Mouse (Mus musculus): ENCODE measurements around the gene 4930444G20Rik. TPM values are rescaled to one million over a fixed set of nuclear protein-coding genes. Genes with fewer than 3 reads are reported as not detected.
"Not testable (repeated sequence)": the region's sequence is repeated elsewhere in the genome, so short reads cannot be mapped to it uniquely, and the experiment has no call there.

The 4930444G20Rik gene
- not detected in 2 replicates for polyA plus RNA-seq (2016; fragmentation: Nextera tagmentation; extraction: Ambion mirVana)

- WGBS = 84% methylated on average over 7 of the region's 7 CpGs
- DNase-seq (ENCODE audit: low spot score) = not testable (repeated sequence)
Measured at GRCm38 (mm10) chr10:22067979-22068378, at the start of gene 4930444G20Rik. Gene 4930444G20Rik (minus strand): TSS chr10:22068079.

GRCm38 (mm10) chr10:22074531-22074930, 6.7 kb upstream of the 4930444G20Rik start:
- DNase-seq (ENCODE audit: low spot score) = no peak
- no peak overlapping the region for H3K27ac ChIP-seq
- H3K36me3 ChIP-seq = no peaks in the 10 kb centered on the region
- no peaks in the 10 kb centered on the region for H3K4me1 ChIP-seq
- 79% methylated on average over 2 of the region's 2 CpGs for WGBS
- no peaks in the 10 kb centered on the region for H3K27me3 ChIP-seq (ENCODE audit: insufficient read depth, poor library complexity, severe bottlenecking)
- no peak overlapping the region for H3K4me3 ChIP-seq
- no peaks in the 10 kb centered on the region for H3K9me3 ChIP-seq

More at GRCm38 (mm10) chr10:22067979-22068378, at the start of gene 4930444G20Rik:
- H3K27me3 ChIP-seq (ENCODE audit: insufficient read depth, poor library complexity, severe bottlenecking); H3K36me3 ChIP-seq; H3K4me3 ChIP-seq; H3K9me3 ChIP-seq; H3K4me1 ChIP-seq; H3K27ac ChIP-seq: not testable (repeated sequence)

GRCm38 (mm10) chr10:22072739-22073138, 4.9 kb upstream of the 4930444G20Rik start:
- H3K4me1 ChIP-seq = no peaks in the 10 kb centered on the region
- no peak overlapping the region for H3K27ac ChIP-seq
- H3K36me3 ChIP-seq = no peaks in the 10 kb centered on the region
- DNase-seq (ENCODE audit: low spot score) = no peak
- WGBS = 42% methylated on average over 2 of the region's 2 CpGs
- H3K27me3 ChIP-seq (ENCODE audit: insufficient read depth, poor library complexity, severe bottlenecking) = no peaks in the 10 kb centered on the region
- H3K9me3 ChIP-seq = no peaks in the 10 kb centered on the region
- H3K4me3 ChIP-seq = no peak overlapping the region

DNA sequence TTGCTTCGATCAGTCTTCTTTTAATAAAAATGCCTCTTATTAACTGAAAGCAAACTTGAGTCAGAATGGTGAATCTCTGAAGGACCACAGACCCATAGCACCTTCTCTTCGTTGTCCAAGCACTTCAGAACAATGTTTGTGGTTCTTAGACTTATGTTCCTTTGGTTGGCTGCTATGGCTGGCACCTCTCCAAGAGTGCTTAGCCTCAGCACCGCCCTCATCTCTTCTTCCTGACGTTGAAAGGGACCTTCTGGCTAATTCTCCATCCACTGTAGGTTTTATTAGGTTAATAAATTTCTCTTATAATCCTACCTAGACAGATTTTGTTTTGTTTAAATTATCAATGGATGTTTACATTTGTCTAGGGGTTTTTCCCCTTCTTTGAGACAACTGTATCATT, 2.7 kb upstream of the 4930444G20Rik start:
- no peak for DNase-seq (ENCODE audit: low spot score)
- WGBS = 73% methylated on average over 4 of the region's 4 CpGs
- no peak overlapping the region for H3K4me3 ChIP-seq
- no peaks in the 10 kb centered on the region for H3K36me3 ChIP-seq
- H3K4me1 ChIP-seq = no peaks in the 10 kb centered on the region
- H3K27me3 ChIP-seq (ENCODE audit: insufficient read depth, poor library complexity, severe bottlenecking) = no peaks in the 10 kb centered on the region
- H3K9me3 ChIP-seq = no peaks in the 10 kb centered on the region
- no peak overlapping the region for H3K27ac ChIP-seq

DNA sequence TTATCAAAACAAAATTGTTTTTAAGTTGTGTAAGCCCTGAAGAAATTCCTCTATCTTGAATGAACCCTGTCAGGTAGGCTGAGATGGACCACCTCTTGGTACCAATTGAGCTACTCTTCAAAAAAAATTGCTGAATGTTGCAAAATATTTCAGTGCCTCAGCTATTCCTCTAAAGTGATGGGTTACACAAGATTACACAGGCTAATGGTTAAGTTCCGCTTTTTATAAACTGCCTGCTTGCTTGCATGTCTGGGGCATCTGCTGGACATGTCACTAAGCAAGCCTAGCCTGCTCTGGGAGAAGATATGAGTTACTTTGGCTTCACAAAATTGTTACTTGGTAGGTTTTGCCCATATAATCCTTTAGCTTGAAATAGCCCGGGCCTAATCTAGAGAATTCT, 2.3 kb upstream of the 4930444G20Rik start:
- DNase-seq (ENCODE audit: low spot score) = no peak
- Histone ChIP-seq H3K9me3 (no peaks in the 10 kb centered on the region), H3K27me3 (ENCODE audit: insufficient read depth, poor library complexity, severe bottlenecking) (no peaks in the 10 kb centered on the region), H3K4me3 (no peak overlapping the region), H3K4me1 (no peaks in the 10 kb centered on the region), H3K36me3 (no peaks in the 10 kb centered on the region), H3K27ac (no peak overlapping the region)
- 86% methylated on average over 2 of the region's 2 CpGs for WGBS

DNA sequence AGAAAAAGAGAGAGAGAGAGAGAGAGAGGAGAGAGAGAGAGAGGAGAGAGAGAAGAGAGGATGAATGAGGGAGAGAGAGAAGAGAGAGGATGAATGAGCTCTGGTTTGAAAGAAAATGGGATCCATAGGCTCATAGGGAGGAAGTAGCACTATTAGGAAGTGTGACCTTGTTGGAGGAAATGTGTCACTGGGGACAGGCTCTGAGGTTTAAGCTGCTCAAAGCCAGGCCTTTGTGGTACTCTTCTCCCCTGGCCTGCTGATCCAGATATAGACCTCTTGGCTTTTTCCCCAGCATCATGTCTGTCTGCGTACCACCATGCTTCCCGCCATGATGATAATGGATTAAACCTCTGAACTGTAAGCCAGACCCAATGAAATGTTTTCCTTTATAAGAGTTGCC, 8.5 kb downstream of the 4930444G20Rik start:
- Histone ChIP-seq H3K27ac (no peak overlapping the region), H3K4me3 (peak overlapping the region; percentile 60)

DNA sequence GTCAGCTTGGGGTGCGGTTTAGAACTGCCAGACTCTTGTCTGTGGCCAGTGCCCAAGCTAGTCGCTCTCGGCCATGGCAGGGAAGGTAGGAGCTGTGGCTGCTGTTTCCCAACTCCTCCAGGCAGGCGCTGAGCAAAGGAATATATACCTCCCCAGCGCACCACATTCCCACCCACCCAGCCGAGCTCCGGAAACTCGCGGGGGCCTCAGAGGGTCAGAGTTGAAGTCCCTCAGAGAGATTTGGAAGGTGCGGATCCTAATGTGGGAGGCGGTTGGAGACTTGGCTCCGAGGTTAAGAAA, 8.9 kb downstream of the 4930444G20Rik start:
- Histone ChIP-seq H3K27me3 (ENCODE audit: insufficient read depth, poor library complexity, severe bottlenecking) (no peaks in the 10 kb centered on the region), H3K9me3 (no peaks in the 10 kb centered on the region), H3K27ac (no peak overlapping the region), H3K36me3 (no peaks in the 10 kb centered on the region), H3K4me3 (peak overlapping the region; percentile 60), H3K4me1 (peaks cover 6% of the 10 kb centered on the region)
- 17% methylated on average over 12 of the region's 12 CpGs for WGBS
- no peak for DNase-seq (ENCODE audit: low spot score)

More for the DNA sequence above, 8.5 kb downstream of the 4930444G20Rik start:
- no peak for DNase-seq (ENCODE audit: low spot score)
- WGBS = 92% methylated on average over 2 of the region's 2 CpGs
- Histone ChIP-seq H3K4me1 (peaks cover 6% of the 10 kb centered on the region), H3K27me3 (ENCODE audit: insufficient read depth, poor library complexity, severe bottlenecking) (no peaks in the 10 kb centered on the region), H3K9me3 (no peaks in the 10 kb centered on the region), H3K36me3 (no peaks in the 10 kb centered on the region)

- H3K36me3 ChIP-seq = no peaks in the 10 kb centered on the region
- no peaks in the 10 kb centered on the region for H3K27me3 ChIP-seq (ENCODE audit: insufficient read depth, poor library complexity, severe bottlenecking)
- H3K9me3 ChIP-seq = no peaks in the 10 kb centered on the region
- H3K4me3 ChIP-seq = peak overlapping the region; percentile 60
- peaks cover 6% of the 10 kb centered on the region for H3K4me1 ChIP-seq
- 11% methylated on average over 41 of the region's 41 CpGs for WGBS
- peak overlapping the region; percentile 75 for H3K27ac ChIP-seq
- DNase-seq (ENCODE audit: low spot score) = peak; percentile 97
Measured at GRCm38 (mm10) chr10:22058218-22059025, 9.5 kb downstream of the 4930444G20Rik start.

DNA sequence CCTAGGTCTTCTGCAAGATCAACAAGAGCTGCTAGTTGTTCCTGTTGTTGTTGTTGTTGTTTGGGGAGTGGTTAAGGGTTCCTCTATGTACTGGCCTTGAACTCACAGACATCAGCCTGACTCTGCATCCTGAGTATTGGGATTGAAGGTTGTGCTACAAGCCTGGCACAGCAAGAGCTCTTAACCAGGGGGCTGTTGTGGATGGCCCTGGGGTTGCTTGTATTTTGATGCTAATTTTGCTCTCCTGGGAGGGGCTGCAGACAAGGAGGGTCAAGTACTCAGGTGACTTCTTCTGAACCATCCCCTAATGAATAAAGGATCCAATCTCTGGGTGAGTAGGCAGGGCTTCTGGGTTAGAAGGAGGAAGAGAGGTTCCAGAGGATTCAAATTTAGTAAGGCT, 12.6 kb downstream of the 4930444G20Rik start:
- H3K27ac ChIP-seq = no peak overlapping the region
- no peak for DNase-seq (ENCODE audit: low spot score)
- H3K4me3 ChIP-seq = no peak overlapping the region
- H3K27me3 ChIP-seq (ENCODE audit: insufficient read depth, poor library complexity, severe bottlenecking) = no peaks in the 10 kb centered on the region
- H3K9me3 ChIP-seq = no peaks in the 10 kb centered on the region
- H3K4me1 ChIP-seq = peaks cover 6% of the 10 kb centered on the region
- no peaks in the 10 kb centered on the region for H3K36me3 ChIP-seq

GRCm38 (mm10) chr10:22036256-22036655, 31.6 kb downstream of the 4930444G20Rik start:
- H3K27me3 ChIP-seq (ENCODE audit: insufficient read depth, poor library complexity, severe bottlenecking); H3K9me3 ChIP-seq; H3K4me1 ChIP-seq; H3K27ac ChIP-seq; H3K36me3 ChIP-seq; DNase-seq (ENCODE audit: low spot score); H3K4me3 ChIP-seq: not testable (repeated sequence)
- 5% methylated on average over 3 of the region's 3 CpGs for WGBS

DNA sequence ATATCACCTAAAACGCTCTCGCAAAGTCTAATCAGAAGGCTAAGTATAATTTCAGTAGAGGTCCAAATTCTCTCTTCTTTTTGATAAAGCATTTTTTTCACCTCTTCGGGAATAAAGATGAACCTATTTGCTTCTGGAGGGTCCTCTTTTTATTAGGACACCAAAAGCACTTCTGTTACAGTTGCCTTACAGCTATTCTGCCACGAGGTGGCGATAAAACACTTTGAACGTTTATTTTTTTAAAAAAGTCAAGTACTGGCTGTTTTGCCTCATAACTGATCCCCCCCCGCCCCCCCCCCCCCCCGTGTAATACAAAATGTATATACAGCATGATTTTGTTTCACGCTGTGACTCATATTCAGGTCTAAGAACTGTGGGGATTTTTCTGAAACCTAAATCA, 33.6 kb downstream of the 4930444G20Rik start:
- no peaks in the 10 kb centered on the region for H3K27me3 ChIP-seq (ENCODE audit: insufficient read depth, poor library complexity, severe bottlenecking)
- H3K4me3 ChIP-seq = no peak overlapping the region
- no peak for DNase-seq (ENCODE audit: low spot score)
- no peak overlapping the region for H3K27ac ChIP-seq
- no peaks in the 10 kb centered on the region for H3K9me3 ChIP-seq
- no peaks in the 10 kb centered on the region for H3K36me3 ChIP-seq
- 10% methylated on average over 9 of the region's 9 CpGs for WGBS
- H3K4me1 ChIP-seq = no peaks in the 10 kb centered on the region

DNA sequence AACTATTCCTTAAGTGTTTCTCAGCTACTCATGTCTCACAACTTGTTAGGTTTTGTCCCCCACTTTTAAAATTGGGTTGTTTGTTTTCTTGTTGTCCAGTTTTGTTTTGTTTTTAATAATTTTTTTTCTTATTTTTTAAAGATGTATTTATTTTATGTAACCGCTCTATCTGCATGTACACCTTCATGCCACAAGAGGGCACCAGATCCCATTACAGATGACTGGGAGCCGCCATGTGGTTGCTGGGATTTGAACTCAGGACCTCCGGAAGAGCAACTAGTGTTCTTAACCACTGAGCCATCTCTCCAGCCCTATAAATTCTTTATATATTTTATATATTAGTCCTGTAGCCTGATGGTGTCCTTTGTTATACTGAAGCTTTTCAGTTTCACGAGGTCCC, 49.3 kb downstream of the 4930444G20Rik start:
- Histone ChIP-seq H3K27ac (no peak overlapping the region), H3K9me3 (no peaks in the 10 kb centered on the region), H3K27me3 (ENCODE audit: insufficient read depth, poor library complexity, severe bottlenecking) (no peaks in the 10 kb centered on the region), H3K4me1 (no peaks in the 10 kb centered on the region), H3K4me3 (no peak overlapping the region), H3K36me3 (no peaks in the 10 kb centered on the region)
- DNase-seq (ENCODE audit: low spot score) = no peak
- WGBS = 93% methylated on average over 4 of the region's 4 CpGs

- WGBS = 73% methylated on average over 16 of the region's 16 CpGs
- DNase-seq (ENCODE audit: low spot score) = no peak
- Histone ChIP-seq H3K9me3 (no peaks in the 10 kb centered on the region), H3K4me3 (no peak overlapping the region), H3K4me1 (no peaks in the 10 kb centered on the region), H3K27ac (no peak overlapping the region), H3K27me3 (ENCODE audit: insufficient read depth, poor library complexity, severe bottlenecking) (no peaks in the 10 kb centered on the region), H3K36me3 (no peaks in the 10 kb centered on the region)
Measured at GRCm38 (mm10) chr10:22017469-22018159, 50.3 kb downstream of the 4930444G20Rik start.

Measured in heart, embryonic 10.5 days (tissue).